Mouse (Mus musculus): ENCODE measurements at regions not wholly inside any gene's neighbourhood (a gene's known extent, or its start where the extent isn't known, plus 50 kb on each side); places are given as distances from the start of the nearest gene placed in this dataset.

- TF ChIP-seq POLR2A (IDR thresholded peaks at IDR 0.05; ENCODE audit: borderline replicate concordance, insufficient read depth, low read length) (no peak), CTCF (IDR thresholded peaks at IDR 0.05; ENCODE audit: borderline replicate concordance, insufficient read depth, low read depth, low read length) (no peak)
These were observed 63.3 kb downstream of the Adra2a start for GRCm38 (mm10) chr19:54107103-54107821.

Data from cerebellum, adult 2 months (tissue).